Mouse (Mus musculus): Measurements from ENCODE around the gene Ctbp2.

Ctbp2 gene

DNA sequence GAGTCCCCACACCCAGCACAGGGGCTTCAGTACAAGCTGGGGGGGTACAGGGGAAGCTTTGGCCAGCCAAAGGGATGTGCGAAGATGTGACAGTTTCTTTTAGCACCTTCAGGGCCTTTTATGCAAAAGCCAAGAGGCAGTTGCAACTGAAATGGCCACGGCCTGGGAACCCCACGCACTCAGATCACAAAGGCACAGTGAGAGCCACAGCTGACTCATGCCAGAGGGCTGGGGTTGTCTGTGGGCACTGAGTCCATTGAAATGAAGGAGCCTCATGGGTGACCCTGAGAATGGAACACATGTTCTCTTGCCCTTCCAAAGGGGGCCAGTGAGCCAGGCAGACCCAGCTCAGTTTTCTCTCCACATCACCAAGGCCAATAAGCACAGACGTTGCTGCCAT is 115.5 kb downstream of the Ctbp2 start:
- no peak for DNase-seq (ENCODE audit: extremely low read depth, low read depth)

DNA sequence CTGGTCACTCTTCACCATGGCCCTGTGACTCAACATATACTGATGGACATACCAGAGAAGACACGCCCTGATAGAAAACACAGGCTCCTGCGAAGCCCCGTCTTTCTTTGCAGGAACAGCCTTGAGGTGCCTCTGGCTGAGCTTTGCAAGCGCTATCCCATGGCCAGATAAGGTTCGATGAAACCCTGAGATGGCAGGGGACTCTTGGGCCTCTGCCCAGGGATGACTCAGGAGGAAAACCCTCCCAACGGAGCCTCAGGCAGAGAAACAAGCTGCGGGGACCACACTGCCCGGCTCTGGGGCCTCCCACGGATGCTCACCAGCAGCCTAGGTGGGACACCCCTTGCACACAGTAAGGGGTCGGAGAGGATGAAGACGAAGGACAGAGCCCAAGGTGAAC is 116.8 kb downstream of the Ctbp2 start:
- no peak for DNase-seq (ENCODE audit: extremely low read depth, low read depth)

DNA sequence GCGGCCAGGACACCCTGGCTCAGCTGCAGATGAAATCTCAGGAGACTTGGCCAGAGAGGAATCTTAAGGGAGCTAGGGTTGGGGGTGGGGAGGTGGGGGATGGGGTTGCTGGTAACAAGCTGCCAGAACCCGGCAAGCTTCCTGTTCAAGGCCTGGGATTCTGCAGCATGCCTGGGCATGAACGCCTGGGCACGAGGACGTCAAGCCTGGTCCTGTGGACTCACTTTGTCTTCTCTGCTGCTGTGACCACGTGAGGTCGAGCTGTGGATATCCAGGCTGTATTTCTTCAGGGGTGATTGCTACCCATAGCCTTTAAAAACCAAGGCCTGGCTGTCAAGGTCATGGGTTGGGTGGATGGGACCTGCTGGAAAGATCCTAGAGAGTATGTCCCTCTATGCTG is 118.4 kb downstream of the Ctbp2 start:
- DNase-seq (ENCODE audit: extremely low read depth, low read depth) = no peak

DNA sequence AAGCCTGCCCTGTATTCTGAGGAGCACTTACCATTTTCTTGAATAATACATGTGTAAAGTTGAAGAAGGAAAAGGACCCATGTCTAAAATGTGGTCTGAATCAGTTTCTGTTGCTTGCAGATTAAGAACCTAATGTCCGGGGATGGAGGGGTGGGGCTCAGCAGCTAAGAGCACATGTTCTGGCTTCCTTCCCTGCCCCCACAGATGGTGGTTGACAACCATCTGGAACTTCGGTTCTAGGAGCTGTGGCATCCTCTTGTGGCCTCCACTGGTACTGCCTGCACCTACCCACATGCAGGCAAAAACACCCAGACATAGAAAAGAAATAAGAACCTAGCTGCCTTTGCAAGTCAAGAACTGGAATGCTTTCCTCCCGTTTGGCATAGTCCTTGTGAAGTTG is 120.7 kb downstream of the Ctbp2 start:
- DNase-seq (ENCODE audit: extremely low read depth, low read depth) = peak; percentile 50

DNA sequence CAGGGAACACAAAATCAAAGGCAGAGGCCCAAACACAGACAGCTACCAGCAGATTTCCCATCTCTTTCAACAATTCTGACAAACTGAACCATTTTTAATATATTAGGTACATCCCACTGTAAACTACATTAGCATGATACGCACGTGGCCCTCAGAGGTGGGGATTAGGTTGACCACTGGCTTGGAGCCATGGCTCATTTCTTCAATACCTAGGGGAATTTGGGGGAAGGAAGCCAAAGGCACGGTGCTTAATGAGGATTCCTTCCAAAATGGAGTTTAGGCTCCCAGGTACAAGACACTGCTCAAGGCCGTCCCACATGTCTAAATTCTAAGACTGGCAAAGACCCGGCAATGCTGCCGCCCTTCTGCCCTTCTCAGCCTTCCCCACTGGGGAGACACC is 121.9 kb downstream of the Ctbp2 start:
- DNase-seq (ENCODE audit: extremely low read depth, low read depth) = no peak

DNA sequence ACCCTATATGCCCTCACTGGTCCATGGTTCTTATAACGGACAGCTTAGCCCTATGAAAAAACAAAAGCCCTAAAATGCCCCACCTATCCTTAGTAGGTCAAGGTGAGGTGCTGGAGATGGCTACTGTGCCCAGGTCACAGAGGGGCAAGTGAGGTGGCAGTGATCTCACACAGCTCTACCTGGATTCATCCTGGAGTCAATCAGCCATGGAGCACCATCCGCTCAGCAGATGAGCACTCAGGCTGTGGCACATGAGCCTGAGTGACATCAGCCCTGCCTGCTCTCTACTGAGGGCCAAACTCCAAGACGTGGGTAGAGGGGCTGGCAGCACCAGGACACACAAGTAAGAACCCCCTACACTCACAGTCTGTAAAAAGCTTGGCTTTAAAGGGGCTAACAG is 122.8 kb downstream of the Ctbp2 start:
- no peak for DNase-seq (ENCODE audit: extremely low read depth, low read depth)

DNA sequence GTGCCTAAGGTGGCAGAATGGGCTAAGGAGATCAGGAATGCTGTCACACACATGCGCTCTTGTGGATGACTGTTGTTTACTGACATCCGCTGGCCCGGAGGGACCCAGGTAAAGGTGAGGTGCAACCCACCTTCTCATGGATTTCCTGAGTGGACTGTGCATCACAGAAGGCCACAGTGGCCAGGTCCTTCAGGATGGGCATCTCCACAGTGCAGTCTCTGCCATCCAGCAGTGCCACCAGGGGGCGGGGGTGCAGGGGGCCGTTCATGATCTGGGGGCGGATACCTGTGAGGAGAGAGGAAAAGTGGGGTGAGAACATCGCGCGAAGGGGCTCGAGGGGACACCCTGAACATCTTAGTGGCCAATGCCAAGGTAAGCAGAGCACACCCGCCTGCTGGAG is 125.1 kb downstream of the Ctbp2 start:
- DNase-seq (ENCODE audit: extremely low read depth, low read depth) = no peak

DNA sequence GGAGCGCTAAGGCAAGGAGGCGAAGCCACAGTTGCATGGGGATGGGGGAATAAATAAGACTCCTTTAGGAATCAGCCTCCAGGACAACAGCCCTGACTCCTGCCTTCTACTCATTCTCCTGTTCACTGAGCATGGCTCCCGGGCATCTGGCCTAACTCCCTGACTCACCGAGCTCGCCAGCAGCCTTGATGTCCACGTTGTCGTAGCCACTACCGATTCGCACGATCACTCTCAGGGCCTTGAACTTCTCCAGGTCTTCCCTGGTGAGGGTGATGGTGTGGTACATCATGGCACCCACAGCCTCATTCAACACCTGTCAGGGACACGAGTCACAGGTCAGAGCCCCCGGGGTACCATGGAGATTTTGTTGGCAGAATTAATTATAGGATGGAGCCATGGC is 125.5 kb downstream of the Ctbp2 start:
- no peak for DNase-seq (ENCODE audit: extremely low read depth, low read depth)

DNA sequence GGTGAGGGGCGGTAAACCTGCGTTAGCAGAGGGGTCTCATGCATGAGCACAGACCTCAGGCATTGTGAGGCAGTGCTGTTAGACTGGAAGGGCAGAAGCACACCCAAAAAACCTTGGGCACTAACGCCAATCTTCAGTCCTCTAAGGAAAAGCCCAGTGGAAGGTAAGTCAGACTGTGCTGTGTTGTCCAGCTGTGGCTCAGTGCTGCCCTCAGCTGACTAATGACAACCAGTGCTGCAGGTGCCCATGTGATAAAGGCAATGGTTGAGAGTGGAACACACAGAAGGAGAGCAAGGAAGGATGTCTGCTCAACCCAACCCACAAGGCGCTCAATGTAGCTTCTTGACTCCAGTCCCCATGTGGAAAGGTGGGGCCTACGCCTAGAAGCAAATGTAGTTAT is 127.8 kb downstream of the Ctbp2 start:
- DNase-seq (ENCODE audit: extremely low read depth, low read depth) = peak; percentile 7

DNA sequence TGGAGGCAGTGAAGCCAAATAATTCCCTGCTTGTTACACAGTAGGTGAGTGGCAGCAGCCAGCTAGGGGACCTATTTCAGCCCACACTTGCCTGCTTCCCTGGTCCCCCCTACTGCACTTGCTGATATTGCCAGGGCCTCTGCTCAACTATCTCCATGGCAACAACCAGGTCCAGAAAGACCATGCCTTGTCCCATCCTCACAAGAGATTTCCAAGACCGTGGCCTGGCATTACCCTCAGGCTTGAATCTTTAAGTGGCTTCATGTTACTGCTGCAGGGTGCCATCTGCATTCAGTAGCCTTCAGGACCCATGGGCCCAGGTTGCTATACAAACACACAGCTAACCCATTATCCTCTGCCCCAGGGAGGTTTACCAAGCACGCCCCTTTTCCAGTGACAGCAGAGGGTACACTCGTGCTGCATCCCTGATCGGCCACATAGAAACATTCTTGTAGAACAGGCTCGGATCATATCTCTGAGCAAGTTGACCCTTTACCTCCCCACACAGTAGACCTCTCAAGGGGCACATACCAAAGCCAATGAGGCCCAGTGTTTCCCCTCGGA is 129.4 kb downstream of the Ctbp2 start:
- DNase-seq (ENCODE audit: extremely low read depth, low read depth) = no peak

DNA sequence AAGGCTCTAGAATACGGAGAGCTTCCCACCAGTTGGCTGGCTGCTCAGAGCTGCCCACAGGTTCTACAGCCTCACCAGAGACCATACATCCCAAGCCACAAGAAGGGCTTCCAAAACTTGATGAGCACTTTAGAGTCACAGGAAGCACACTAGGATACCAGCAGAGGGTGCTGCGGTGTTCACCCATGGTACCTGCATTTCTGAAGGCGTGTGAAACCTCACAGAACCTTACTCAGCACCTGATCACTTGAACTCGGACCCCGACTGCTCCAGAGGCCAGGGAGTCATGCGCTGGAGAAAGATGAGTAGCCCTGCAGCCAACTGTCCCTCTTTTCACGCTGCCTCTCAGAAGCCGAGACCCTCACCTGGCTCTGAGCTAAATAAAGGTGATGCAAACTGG is 130.0 kb downstream of the Ctbp2 start:
- no peak for DNase-seq (ENCODE audit: extremely low read depth, low read depth)

DNA sequence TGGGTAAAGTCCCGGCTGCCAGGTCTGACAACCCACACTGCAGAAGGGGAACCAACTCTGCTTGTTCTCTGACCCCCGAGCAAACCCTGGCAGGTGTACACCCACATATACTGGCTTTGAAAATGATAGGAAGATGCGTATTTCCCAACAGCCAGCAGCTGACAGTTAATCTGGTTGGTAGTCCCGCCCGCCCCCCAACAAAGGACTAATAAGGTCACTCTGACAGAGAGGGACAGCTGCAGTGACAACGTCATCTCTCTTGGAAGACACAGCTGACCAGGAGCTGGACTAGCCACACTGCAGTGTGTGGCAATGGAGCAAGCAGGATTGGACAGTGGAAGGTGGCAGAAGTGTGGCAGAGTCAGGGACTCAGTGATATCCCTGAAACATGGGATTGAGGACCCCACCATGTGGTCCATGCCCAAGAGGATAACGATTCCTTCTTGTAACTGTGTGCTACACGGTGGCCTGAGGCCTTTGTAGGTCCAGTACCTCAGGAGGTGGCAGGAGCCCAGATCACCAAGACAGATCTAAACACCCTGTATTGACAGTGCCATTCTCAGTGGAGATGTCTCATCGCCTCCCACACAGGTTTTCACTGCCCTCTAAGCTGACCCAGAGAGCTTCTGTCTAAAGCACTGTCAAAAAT is 131.1 kb downstream of the Ctbp2 start:
- DNase-seq (ENCODE audit: extremely low read depth, low read depth) = no peak

DNA sequence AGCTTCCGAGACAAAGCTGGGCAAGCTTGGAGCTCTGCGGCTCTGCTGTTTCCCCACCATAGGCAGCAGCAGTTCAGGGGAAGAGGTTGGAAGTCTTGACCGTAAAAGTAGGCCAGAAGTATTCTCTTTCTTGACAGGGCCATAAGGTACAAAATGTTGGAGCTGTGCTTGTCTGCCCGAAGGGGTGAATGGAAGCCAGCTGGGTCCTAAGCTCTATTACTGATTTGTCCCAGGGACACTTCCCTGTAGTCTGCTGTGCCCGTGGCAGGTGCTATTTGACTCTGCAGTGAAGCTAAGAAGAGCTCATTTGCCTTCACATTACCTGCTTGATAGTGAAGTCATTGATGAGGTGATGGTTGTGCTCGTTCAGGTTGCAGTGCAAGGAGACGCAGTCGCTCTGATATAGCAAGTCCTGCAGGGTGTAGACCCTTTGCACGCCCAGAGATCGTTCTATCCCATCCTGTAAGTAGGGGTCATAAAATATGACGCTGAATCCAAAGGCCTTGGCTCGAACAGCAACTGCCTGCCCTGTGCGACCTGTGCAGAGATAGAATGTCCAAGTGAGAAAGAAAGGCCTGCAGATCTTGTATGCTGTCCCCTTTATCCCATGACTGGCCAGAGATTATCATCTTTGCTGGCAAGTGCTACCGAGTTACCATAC is 132.8 kb downstream of the Ctbp2 start:
- no peak for DNase-seq (ENCODE audit: extremely low read depth, low read depth)

DNA sequence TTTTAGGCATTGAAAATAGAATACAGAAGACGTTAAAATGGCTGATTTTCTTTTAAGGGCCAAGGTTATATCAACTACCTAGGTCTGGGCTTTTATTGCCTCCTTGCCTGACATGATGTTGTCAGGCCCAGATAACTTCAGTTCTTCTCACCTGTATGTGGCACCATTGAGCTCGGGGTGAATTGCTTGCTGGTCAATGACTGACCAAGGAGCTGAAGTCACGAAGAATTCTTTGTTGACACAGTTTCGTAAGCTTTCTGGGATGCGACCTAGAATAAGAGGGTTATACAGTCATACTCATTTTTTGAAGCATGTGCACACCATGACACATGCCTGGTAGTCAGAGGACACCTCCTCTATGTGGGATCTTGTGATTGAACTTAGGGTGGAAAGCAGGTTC is 134.3 kb downstream of the Ctbp2 start:
- no peak for DNase-seq (ENCODE audit: extremely low read depth, low read depth)

DNA sequence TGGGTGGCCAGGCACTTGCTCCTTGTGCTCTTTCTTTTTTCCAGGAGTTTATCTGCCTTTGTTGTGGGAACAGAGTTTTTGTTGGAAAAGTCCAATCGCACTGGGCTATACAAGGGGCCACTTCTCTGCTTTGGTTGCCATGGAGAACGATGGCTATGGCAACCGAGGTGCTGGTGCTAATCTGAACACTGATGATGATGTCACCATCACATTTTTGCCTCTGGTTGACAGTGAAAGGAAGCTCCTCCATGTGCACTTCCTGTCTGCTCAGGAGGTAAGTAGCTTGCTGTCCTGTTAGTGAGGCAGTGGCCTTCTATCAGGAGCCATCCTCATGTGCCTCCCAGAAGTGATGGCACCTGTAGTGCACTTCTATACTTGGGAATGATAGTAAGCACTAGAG is 141.5 kb downstream of the Ctbp2 start:
- no peak for DNase-seq (ENCODE audit: extremely low read depth, low read depth)

DNA sequence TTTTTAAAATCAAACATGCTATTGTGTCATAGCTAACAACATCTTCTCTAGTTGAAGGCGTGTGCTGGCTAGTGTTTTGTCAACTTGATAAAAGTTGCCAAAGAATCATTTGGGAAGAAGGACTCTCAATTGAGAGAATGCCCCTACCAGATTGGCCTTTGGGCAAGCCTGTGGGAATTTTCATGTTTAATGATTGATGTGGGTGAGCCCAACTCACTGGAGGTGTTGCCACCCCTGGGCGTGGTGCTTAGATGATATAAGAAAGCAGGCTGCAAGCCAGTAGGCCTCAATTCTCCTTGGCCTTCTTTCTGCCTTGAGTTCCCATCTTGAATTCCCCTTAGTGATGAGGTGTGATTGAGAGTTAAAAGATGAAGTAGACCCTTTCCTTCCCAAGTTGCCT is 146.2 kb downstream of the Ctbp2 start:
- DNase-seq (ENCODE audit: extremely low read depth, low read depth) = no peak

DNA sequence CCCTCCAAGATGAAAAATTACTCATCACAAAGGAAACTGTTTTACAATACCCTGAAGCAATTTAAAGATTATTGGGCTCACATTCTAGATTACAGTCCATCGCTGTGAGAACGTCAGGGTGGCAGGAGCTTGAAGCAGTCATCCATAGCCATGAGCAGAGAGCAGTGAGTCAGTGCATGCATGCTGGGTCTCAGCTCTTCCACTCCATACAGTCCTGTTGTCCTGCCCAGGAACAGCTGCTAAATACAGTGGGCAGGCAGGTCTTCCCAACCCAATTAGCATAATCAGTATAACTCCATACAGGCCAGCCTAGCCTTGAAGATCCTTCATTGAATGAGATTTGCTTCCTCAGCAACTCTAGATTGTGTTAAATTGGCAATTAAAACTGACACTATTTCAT is 148.1 kb downstream of the Ctbp2 start:
- DNase-seq (ENCODE audit: extremely low read depth, low read depth) = no peak

DNA sequence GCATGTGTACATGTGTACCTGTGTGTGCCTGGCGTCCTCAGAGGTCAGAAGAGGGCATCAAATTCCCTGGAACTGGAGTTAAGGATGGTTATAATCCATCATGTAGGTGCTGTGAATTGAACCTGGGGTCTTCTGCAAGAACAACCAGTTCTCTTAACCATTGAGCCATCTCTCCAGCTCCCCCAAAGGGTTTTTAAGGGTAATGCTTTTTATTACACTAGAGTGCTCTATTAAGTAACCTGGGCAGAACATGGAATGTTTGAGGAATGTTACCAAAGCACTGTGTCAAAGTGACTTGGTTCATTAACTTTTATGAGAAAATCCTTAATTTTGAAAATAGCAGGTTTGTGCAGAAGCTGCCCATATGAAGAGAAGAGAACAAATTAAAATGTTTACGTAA is 152.1 kb downstream of the Ctbp2 start:
- DNase-seq (ENCODE audit: extremely low read depth, low read depth) = no peak

DNA sequence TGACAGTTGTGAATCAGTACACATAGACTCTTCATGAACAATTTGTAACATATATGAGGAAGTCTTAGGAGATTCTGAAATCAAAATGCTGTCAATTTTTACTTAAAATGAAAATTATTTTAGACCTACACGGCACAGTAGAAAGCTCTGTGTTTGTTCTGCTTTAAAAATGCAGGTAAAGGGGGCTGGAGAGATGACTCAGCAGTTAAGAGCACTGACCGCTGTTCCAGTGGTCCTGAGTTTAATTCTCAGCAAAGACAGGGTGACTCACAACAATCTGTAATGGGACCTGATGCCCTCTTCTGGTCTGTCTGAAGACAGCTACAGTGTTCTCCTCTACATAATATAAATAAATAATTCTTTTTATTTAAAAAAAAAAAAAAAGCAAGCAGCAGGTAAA is 158.4 kb downstream of the Ctbp2 start:
- DNase-seq (ENCODE audit: extremely low read depth, low read depth) = no peak

DNA sequence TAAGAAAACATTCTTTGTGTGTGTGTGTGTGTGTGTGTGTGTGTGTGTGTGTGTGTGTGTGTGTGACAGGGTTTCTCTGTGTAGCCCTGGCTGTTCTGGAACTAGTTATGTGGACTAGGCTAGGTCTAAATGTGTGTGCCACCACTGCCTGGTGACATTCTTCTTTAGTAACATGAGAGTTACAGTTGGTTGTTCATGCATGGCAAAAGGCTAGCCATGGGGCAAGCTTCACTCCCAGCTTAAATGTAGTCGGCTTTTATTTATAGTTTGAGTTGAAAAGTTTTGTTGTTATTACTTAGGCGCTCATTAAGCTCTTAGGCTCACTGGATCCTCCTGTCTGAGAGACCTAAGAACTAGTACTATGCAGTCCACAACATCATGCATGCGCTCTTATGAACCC is 159.8 kb downstream of the Ctbp2 start:
- DNase-seq (ENCODE audit: extremely low read depth, low read depth) = no peak

DNA sequence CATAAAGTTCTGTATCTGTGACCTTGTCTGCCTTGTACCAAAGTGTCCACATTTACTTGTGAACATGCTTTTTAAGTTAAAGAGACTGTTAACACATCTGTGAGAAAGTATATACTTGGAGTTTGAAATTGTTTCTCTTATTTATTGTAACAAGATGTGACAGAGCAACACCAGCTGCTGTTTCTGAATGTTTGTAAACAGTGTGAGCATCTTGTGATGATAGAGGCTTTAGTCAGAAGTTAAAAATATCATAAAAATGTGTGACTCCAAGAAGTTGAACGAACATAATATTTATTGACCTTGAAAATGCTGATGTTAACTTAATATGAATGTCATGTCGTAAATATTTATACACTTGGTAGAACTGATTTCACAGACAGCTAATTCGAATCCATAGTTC is 173.5 kb downstream of the Ctbp2 start:
- DNase-seq (ENCODE audit: extremely low read depth, low read depth) = no peak

DNA sequence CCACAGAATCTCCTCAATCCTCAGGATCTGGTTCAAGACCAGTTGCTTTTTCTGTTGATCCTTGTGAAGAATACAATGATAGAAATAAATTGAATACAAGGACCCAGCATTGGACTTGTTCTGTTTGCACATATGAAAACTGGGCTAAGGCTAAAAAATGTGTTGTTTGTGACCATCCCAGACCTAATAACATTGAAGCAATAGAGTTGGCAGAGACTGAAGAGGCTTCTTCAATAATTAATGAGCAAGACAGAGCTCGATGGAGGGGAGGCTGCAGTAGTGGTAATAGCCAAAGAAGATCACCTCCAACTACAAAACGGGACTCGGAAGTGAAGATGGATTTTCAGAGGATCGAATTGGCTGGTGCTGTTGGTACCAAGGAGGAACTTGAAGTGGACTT is 174.2 kb downstream of the Ctbp2 start:
- DNase-seq (ENCODE audit: extremely low read depth, low read depth) = no peak

DNA sequence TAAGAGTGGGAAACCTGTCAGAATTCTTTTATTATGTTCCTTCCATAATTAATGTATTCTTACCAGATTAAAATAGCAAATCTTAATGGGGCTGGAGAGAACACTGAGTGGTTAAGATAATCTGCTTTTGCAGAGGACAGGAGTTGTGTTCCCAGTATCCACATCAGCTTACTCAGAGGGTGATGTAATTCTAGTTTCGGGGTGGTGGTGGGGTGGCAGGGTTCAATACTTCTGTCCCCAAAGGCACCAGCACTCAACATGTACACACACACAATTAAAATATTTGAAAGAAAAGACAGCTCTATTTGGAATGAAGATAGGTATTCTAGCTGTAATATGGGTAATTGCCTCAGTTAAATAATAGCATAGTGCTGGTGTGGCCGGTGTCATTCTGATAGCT is 183.6 kb downstream of the Ctbp2 start:
- DNase-seq (ENCODE audit: extremely low read depth, low read depth) = no peak
